Mouse (Mus musculus): Measurements from ENCODE around the gene Dnmt1. TPM values are rescaled to one million over a fixed set of nuclear protein-coding genes. Genes with fewer than 3 reads are reported as not detected.

Dnmt1 gene
- polyA plus RNA-seq, 2 experiments, result 43.1 to 55.9 TPM

DNA sequence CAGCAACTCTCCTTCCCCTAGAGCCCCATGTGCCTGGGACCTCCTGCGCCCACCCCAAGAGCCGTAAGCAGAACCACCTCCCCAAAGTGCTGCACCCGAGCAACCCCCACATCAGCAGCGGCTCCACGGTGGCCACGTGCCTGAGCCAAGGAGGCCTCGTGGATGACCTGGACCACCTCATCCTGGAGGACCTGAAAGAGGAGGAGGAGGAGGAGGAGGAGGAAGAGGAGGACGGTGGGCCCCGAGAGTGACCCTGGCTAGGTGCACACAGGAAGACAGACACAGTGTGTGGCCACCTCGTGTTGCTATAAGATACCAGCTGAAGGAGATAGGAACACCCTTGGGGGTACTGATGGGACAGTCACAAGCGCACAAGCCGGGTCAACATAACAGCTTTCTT, 86.2 kb downstream of the Dnmt1 start:
- Histone ChIP-seq H3K27me3 (ENCODE audit: control insufficient read depth, insufficient read depth, low read length) (peaks cover 8% of the 10 kb centered on the region), H3K4me3 (ENCODE audit: insufficient read depth in 1 of 2, low read depth in 2 of 2, low read length in 2 of 2) (no peak overlapping the region), H3K36me3 (replicated peaks; ENCODE audit: control insufficient read depth, insufficient read depth, low read depth) (no peaks in the 10 kb centered on the region), H3K4me2 (ENCODE audit: low read depth) (no peak overlapping the region), H3K9me3 (ENCODE audit: control insufficient read depth, low read length) (no peaks in the 10 kb centered on the region), H3K9ac (replicated peaks) (no peak overlapping the region), H3K4me1 (replicated peaks; ENCODE audit: control insufficient read depth in 2 of 2, insufficient read depth in 2 of 2, low read length in 1 of 2) (peaks cover 0 to 4% of the 10 kb centered on the region in 2 experiments; a peak in 3 of 4 replicates), H3K27ac (no peak overlapping the region)
- TF ChIP-seq CTCF (IDR thresholded peaks at IDR 0.05; ENCODE audit: low read depth) (no peak), EP300 (IDR thresholded peaks at IDR 0.05; ENCODE audit: low read depth) (no peak)
- WGBS (ENCODE audit: insufficient replicate concordance), result 77% methylated on average over 12 of the region's 12 CpGs
- DNase-seq (ENCODE audit: low read depth in 3 of 3, low spot score in 3 of 3) (no peak), ATAC-seq (ENCODE audit: insufficient read depth) (no peak)

DNA sequence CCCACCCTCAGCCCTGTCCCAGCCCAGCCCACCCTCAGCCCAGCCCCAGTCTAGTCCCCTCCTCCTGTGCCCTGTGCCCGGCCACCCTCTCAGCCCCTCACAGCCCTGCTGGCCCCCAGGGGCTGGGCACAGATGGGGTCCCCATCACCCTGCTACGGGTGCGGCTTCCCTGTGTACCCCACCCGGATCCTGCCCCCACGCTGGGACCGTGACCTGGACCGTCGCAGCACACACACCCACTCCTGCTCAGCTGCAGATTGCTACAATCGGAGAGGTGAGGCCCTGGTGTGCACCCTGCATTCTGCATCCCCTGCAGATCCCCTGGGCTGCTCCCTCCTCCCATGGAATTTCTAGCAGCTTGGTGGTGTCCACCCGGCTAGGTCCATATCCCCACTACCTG, 86.7 kb downstream of the Dnmt1 start:
- Histone ChIP-seq H3K36me3 (replicated peaks; ENCODE audit: control insufficient read depth, insufficient read depth, low read depth) (no peaks in the 10 kb centered on the region), H3K4me2 (ENCODE audit: low read depth) (no peak overlapping the region), H3K9me3 (ENCODE audit: control insufficient read depth, low read length) (no peaks in the 10 kb centered on the region), H3K4me3 (ENCODE audit: insufficient read depth in 1 of 2, low read depth in 2 of 2, low read length in 2 of 2) (no peak overlapping the region), H3K27ac (no peak overlapping the region), H3K27me3 (ENCODE audit: control insufficient read depth, insufficient read depth, low read length) (peaks cover 11% of the 10 kb centered on the region), H3K9ac (replicated peaks) (no peak overlapping the region), H3K4me1 (replicated peaks; ENCODE audit: control insufficient read depth in 2 of 2, insufficient read depth in 2 of 2, low read length in 1 of 2) (peaks cover 0 to 6% of the 10 kb centered on the region in 2 experiments; a peak in 3 of 4 replicates)
- ATAC-seq (ENCODE audit: insufficient read depth), result no peak
- TF ChIP-seq EP300 (IDR thresholded peaks at IDR 0.05; ENCODE audit: low read depth) (no peak), CTCF (IDR thresholded peaks at IDR 0.05; ENCODE audit: low read depth) (no peak)
- no peak for DNase-seq (ENCODE audit: low read depth in 3 of 3, low spot score in 3 of 3)
- WGBS (ENCODE audit: insufficient replicate concordance), result 76% methylated on average over 10 of the region's 10 CpGs

DNA sequence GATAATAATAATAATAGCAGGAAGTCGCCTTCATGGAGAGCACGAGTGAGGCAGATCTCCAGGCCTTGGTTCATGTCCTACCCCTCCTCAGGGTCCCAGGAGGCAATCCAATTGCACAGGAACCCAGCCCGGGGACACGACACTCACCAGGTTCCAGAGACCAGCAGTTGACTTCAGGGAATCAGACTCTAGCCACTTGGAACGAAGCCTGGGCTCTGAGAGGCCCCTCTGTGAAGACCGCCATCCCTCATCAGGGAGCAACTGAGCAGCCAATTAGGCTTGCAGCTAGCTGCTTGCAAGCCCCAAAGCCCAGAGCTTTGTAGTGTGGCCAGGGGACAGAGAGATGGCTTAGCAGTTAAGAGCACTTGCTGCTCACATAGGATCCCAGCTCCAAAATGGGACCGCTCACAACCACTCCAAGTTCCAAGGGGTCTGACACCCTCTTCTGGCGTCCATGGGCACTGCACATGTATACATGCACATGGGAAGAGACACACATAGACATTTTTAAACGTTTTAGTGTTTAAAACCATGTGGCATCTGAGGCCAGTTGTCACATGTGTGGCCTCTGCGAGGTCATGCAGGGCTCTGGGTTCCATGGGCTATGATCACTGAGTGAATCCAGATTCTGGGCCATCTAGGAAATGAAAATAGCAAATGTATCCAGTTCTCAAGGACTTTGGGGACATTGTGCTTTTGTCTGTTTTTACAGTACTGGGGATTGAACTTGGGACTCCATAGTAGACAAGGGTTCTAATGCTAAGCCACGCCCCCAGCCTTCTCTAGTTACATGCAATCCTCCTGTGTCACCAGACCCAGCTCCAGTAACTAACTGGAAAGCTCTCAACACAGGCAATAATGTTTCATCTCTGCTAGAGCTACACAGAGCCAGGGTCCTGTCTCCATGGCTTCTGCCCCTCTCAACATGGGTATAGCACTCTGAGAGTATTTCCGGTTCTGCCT, 89.2 kb downstream of the Dnmt1 start:
- H3K4me3 ChIP-seq (ENCODE audit: insufficient read depth in 1 of 2, low read depth in 2 of 2, low read length in 2 of 2), result no peak overlapping the region
- H3K36me3 ChIP-seq (replicated peaks; ENCODE audit: control insufficient read depth, insufficient read depth, low read depth), result no peaks in the 10 kb centered on the region
- TF ChIP-seq CTCF (IDR thresholded peaks at IDR 0.05; ENCODE audit: low read depth) (peak; percentile 35; the same call in 1 of the 2 replicates), EP300 (IDR thresholded peaks at IDR 0.05; ENCODE audit: low read depth) (no peak)
- 69% methylated on average over 12 of the region's 12 CpGs for WGBS (ENCODE audit: insufficient replicate concordance)
- ATAC-seq (ENCODE audit: insufficient read depth), result no peak
- H3K27me3 ChIP-seq (ENCODE audit: control insufficient read depth, insufficient read depth, low read length), result peaks cover 14% of the 10 kb centered on the region
- no peak overlapping the region for H3K4me2 ChIP-seq (ENCODE audit: low read depth)
- DNase-seq (ENCODE audit: low read depth in 3 of 3, low spot score in 3 of 3), result no peak
- H3K9me3 ChIP-seq (ENCODE audit: control insufficient read depth, low read length), result no peaks in the 10 kb centered on the region
- H3K4me1 ChIP-seq (replicated peaks; ENCODE audit: control insufficient read depth in 2 of 2, insufficient read depth in 2 of 2, low read length in 1 of 2), result peaks cover 0 to 2% of the 10 kb centered on the region in 2 experiments; a peak in 1 of 4 replicates
- H3K27ac ChIP-seq, result no peak overlapping the region
- H3K9ac ChIP-seq (replicated peaks), result no peak overlapping the region

DNA sequence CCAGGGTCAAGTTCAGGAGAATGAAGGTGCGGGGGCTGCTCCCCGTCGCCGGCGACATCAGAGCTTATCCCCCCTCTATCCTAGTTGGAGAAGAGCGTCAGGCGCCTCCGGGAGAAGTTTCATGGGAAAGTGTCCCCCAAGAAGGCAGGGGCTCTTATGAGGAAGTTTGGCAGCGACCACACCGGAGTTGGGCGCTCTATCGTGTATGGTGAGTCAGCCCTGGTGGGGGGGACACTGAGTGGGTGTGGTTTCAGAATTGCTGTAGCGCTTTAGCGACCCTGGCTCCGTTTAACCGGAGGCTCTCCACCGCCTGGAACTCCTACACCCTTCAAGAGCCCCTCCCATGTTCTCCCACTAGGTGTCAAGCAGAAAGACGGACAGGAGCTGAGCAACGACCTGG, 90.4 kb downstream of the Dnmt1 start:
- Histone ChIP-seq H3K4me3 (ENCODE audit: insufficient read depth in 1 of 2, low read depth in 2 of 2, low read length in 2 of 2) (peak overlapping the region; percentile 37 to 63; a peak in 3 of 4 replicates), H3K4me1 (replicated peaks; ENCODE audit: control insufficient read depth in 2 of 2, insufficient read depth in 2 of 2, low read length in 1 of 2) (peaks cover 0 to 2% of the 10 kb centered on the region in 2 experiments; a peak in 1 of 4 replicates), H3K27me3 (ENCODE audit: control insufficient read depth, insufficient read depth, low read length) (peaks cover 14% of the 10 kb centered on the region), H3K36me3 (replicated peaks; ENCODE audit: control insufficient read depth, insufficient read depth, low read depth) (no peaks in the 10 kb centered on the region), H3K9me3 (ENCODE audit: control insufficient read depth, low read length) (no peaks in the 10 kb centered on the region), H3K27ac (no peak overlapping the region), H3K9ac (replicated peaks) (no peak overlapping the region), H3K4me2 (ENCODE audit: low read depth) (peak overlapping the region; percentile 67)
- DNase-seq (ENCODE audit: low read depth in 3 of 3, low spot score in 3 of 3), result no peak
- ATAC-seq (ENCODE audit: insufficient read depth), result no peak
- 7% methylated on average over 19 of the region's 19 CpGs for WGBS (ENCODE audit: insufficient replicate concordance)
- TF ChIP-seq EP300 (IDR thresholded peaks at IDR 0.05; ENCODE audit: low read depth), result no peak
- TF ChIP-seq CTCF (IDR thresholded peaks at IDR 0.05; ENCODE audit: low read depth), result no peak

DNA sequence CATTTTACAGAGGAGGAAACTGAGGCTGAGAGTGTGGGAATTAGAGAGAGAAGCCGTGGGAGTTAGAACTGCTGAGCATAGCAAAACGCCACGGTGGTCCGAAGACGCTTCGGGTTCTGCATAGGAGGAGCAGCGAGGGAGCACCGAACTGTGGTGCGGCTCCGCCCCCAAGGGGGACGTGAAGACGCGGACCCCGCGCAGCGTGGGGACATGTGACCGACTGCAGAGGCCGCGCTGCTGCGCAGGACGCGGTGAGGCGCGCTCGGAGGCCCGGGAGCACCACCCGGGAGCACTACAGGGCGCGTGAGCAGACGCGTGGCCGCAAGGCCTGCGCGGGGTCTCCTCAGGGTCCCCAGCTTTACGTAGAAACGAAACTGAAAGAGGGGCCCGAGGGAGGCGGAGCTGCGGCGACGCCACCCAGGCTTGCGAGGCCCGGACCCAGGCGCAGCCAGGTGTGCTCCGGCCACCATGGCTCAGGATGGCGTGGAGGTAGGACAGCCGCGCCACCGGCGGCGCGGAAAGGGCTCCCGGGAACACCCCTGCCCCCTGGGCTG, 91.2 kb downstream of the Dnmt1 start, which contains the start of gene A230050P20Rik:
A230050P20Rik (plus strand) TSS at position 195 of the 554 bp plus-strand sequence.
- H3K9ac ChIP-seq (replicated peaks), result peak within 1 kb of the TSS; percentile 44
- WGBS (ENCODE audit: insufficient replicate concordance), result 4% methylated on average over 51 of the region's 53 CpGs
- H3K4me3 ChIP-seq (ENCODE audit: insufficient read depth in 1 of 2, low read depth in 2 of 2, low read length in 2 of 2), result peak within 1 kb of the TSS; percentile 37 to 63
- TF ChIP-seq CTCF (IDR thresholded peaks at IDR 0.05; ENCODE audit: low read depth) (no peak), EP300 (IDR thresholded peaks at IDR 0.05; ENCODE audit: low read depth) (no peak)
- H3K27me3 ChIP-seq (ENCODE audit: control insufficient read depth, insufficient read depth, low read length), result peaks cover 14% of the 10 kb centered on the region
- H3K4me2 ChIP-seq (ENCODE audit: low read depth), result peak within 1 kb of the TSS; percentile 67
- ATAC-seq (ENCODE audit: insufficient read depth) (peak; percentile 42; the same call in 1 of the 2 replicates), DNase-seq (ENCODE audit: low read depth in 3 of 3, low spot score in 3 of 3) (no peak)
- H3K4me1 ChIP-seq (replicated peaks; ENCODE audit: control insufficient read depth in 2 of 2, insufficient read depth in 2 of 2, low read length in 1 of 2), result peaks cover 0 to 2% of the 10 kb centered on the region in 2 experiments; a peak in 1 of 4 replicates
- no peak within 1 kb of the TSS for H3K27ac ChIP-seq
- no peaks in the 10 kb centered on the region for H3K9me3 ChIP-seq (ENCODE audit: control insufficient read depth, low read length)
- no peaks in the 10 kb centered on the region for H3K36me3 ChIP-seq (replicated peaks; ENCODE audit: control insufficient read depth, insufficient read depth, low read depth)
